Mouse (Mus musculus): ENCODE results near the gene Tuba3a.
A peak's percentile ranks its signal among the peaks of the same experiment; 100 is the strongest.
"Not testable (repeated sequence)": the region's sequence is repeated elsewhere in the genome, so short reads cannot be mapped to it uniquely, and the experiment has no call there.

Tuba3a gene

GRCm38 (mm10) chr6:125305465-125305864, 19.6 kb upstream of the Tuba3a start:
- no peak for DNase-seq

- not testable (repeated sequence) for DNase-seq
Observed at GRCm38 (mm10) chr6:125304408-125304807, 18.6 kb upstream of the Tuba3a start.

GRCm38 (mm10) chr6:125303242-125303641, 17.4 kb upstream of the Tuba3a start:
- no peak for DNase-seq

DNA sequence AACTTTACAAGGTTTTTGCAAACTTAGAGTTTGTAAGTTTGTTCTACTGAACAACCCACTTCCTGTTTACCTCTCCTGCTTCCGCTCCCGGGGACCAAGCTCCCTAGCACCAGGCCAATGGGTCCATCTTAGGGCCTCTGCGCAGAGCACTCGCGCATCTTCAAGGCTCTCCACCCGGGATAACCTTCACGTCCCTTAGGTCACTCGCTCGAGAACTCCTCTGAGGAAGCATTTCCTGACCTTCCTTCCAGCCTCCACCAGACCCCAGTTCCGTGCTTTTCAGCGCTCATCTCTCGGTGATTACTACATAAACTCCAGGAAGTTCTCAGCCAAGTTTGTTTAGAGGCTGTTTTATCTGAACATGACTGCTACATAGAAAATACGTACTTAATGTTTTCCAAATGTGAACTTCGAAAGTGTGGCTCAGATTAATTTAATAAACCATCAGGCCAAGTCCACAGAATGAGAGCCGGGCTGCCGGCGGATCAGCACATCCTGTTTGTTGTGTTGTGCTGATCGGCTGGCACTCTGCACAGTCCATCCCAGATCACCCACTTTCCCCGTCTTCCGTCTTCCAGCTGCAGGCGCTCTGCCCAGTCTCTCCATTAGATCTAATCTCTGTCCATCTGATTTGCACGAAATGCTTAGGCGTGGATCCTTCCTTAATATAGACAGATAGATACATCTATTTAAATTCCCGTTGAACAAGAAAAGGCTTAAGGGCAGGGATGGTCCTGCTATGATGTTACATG, 16.6 kb upstream of the Tuba3a start:
- DNase-seq, result no peak

DNA sequence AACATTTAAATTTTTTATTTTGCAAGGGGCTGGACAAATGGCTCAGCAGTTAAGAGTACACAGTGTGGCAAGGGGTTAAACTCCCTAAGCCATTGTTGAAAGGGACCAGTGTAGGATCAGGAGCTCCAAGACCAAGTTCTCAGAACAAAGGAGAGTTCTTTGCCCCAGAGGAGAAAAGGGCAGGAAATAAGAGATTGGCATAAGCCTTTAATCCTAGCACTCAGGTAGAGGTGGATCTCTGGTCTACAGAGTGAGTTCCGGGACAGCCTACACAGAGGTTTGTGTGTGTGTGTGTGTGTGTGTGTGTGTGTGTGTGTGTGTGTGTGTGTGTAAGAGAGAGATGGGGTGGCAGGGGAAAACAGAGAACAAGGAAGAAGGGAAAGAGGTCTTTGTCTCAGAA, 15.1 kb upstream of the Tuba3a start:
- no peak for DNase-seq

DNA sequence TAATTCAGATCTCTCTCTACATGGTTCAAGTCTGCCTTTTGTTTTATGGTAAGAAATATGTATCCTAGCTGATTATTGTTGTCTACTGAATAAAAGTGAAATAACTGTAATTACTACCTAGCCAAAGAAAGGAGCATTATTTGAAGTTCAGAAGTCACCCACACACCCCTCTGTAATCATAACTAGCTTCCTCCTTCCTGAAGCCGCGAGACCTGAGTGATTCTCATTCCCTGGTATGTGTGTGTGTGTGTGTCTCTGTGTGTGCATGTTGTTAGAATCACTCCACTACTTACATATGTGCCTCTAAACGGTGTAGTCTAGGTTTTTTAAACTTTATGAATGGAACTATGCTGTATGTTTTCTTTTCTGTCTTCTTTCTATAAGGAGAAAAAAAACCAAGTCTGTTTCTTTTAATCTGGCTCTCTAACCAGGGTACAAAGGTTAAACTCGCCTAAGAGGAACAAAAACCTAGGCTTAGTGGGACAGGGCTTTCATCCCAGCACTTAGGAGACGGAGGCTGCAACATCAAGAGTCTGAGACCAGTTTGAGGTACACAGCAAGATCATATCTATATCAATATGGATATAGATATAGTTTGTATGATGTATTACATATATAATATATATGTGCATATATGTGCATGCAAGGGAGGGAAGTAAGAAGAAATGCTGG, 11.4 kb upstream of the Tuba3a start:
- no peak for DNase-seq

DNA sequence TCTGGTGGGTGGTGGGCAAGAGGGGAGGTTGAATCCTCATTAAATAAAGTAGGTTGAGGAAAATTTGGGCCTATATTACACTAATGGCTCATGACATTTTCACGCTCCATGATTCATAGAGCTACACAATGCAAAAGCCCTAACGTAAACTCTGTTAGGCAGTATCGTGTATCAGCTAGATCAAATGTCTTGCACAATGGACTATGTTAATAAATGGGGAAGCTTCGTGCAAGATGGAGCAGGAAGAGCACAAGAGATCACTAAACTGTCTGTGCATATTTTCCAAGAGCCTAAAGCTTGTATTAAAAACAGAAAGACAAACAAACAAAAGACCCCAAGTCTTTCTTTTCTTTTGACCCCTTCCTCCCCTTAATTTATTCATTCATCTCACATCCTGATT, 8.2 kb upstream of the Tuba3a start:
- no peak for DNase-seq

- no peak for DNase-seq
Observed at GRCm38 (mm10) chr6:125292256-125292655, 6.4 kb upstream of the Tuba3a start.

- no peak for DNase-seq
Observed at GRCm38 (mm10) chr6:125291329-125291728, 5.5 kb upstream of the Tuba3a start.

GRCm38 (mm10) chr6:125288730-125289129, 2.9 kb upstream of the Tuba3a start:
- DNase-seq, result no peak

DNA sequence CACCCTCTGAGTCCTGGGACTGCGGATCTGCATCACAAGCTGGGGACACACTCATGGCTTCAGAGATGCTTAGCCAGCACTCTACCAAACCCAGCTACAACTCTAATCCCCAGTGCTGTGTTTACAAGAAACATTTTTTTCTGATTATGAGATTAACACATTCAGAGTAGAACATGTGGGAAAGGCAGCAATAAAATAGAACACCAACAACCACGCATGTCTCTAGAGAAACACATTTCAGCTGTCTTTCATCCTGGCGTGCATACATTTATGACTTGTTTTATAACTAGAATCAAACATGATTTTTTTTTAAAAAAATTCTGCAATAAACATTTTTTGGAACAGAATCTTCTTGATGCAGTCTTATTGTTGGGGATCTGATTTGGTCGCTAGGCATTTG, 1.1 kb upstream of the Tuba3a start:
- DNase-seq, result no peak

DNA sequence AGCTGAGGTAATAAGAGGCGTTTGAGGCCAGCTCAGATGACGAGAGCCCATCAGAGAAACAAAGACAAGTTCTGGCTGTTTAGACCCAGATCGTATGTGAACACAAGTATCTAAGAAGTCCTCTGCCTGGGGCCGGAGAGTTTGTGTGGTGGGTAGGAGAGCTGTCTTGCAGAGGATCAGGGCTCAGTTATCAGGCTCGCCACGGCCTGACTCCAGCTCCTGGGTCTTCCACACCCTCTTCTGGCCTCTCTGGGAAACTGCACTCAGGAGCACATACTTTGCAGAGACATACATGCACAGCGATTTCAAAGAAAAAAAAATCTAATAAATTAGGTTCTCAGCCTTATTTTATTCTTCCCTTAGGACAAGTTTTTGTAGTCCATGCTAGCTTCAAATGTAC, 1.1 kb downstream of the Tuba3a start:
- DNase-seq, result no peak

- no peak for DNase-seq
Observed at GRCm38 (mm10) chr6:125284250-125284649, 1.6 kb downstream of the Tuba3a start.

- not testable (repeated sequence) for DNase-seq
Observed at GRCm38 (mm10) chr6:125282721-125283120, 3.1 kb downstream of the Tuba3a start.

GRCm38 (mm10) chr6:125279729-125280128, 6.1 kb downstream of the Tuba3a start:
- no peak for DNase-seq

GRCm38 (mm10) chr6:125274841-125275563, 10.8 kb downstream of the Tuba3a start:
- DNase-seq, result peak; percentile 45

GRCm38 (mm10) chr6:125272228-125272785, 13.5 kb downstream of the Tuba3a start:
- no peak for DNase-seq

DNA sequence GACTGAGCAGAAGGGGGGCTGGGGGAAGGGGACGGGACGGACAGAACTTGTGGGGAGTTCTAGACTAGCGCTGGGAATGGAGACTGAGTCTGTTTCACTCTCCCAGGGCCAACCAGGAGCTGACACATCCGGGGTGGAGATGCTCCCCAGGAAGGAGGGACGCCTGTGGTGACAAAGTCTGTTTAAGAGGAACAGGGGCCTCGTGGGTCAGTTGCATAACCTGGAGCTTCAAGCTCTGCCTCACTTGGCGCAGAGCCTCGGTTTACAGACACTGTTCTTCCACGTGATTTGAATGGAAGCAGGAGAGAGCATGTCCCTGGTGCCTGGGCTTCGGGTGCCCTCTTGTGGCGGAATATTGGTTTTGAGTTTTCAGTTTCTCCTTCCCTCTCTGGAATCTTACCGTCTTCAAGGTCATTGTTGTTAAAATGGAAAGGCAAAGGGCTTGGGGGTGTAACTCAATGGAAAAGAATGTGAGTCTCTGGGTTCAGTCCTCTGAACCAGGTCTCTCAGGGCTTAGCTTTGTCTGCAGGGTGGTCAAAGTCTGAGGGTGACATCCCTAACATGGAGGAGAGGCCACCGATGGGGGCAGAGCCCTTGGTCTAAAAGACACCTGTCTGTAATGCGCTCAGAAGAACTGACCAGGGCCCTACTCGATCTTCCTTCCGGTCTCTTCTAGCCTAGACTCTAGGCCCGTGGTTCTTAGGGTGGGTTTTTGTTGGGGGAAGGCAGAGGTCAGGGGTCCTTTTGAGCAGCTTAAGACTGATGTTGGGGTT, 14.2 kb downstream of the Tuba3a start:
- DNase-seq, result peak; percentile 88

- no peak for DNase-seq
Observed at GRCm38 (mm10) chr6:125268799-125269198, 17.0 kb downstream of the Tuba3a start.

- DNase-seq, result no peak
Observed at GRCm38 (mm10) chr6:125267469-125267868, 18.4 kb downstream of the Tuba3a start.

DNA sequence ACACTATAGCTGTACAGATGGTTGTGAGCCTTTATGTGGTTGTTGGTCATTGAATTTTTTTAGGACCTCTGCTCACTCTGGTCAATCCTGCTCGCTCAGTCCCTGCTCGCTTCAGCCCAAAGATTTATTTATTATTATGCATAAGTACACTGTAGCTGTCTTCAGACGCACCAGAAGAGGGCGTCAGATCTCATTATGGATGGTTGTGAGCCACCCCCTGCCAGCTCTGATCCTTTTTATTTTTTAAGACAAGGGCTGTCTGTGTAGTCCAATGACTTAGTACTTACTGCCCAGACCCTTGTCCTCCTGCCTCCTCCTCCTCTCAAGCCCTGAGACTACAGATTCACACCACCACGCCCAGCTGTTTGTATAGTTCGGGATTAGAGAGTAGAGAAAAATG, 19.2 kb downstream of the Tuba3a start:
- DNase-seq, result not testable (repeated sequence)

GRCm38 (mm10) chr6:125266091-125266490, 19.8 kb downstream of the Tuba3a start:
- DNase-seq, result no peak

DNA sequence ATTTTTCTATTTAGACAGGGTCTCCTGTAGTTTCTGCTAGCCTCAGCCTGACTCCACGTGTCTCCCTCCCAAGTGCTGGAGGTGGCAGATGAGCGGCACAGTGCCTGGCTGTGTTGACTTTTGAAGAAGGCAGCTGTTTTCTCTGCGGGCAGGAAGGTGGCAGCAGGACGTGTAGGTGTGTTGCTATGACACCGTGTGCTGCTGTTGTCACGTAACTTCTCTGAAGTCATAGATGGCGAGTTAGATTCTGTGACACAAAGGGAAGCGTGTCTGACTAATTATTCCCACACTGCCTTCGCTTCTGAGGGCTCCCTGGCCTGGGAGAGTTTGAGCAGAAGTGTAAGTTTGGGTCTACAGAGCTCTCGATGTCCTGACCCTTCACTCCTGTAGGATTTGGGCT, 20.6 kb downstream of the Tuba3a start:
- DNase-seq, result no peak
